Mouse (Mus musculus): Measurements from ENCODE around the gene Rgcc. TPM values are rescaled to one million over a fixed set of nuclear protein-coding genes. Genes with fewer than 3 reads are reported as not detected.

The Rgcc gene
- polyA plus RNA-seq, 1 experiment, result 73.1 TPM

GRCm38 (mm10) chr14:79304873-79305464, 3.5 kb upstream of the Rgcc start:
- Histone ChIP-seq H3K4me1 (ENCODE audit: control insufficient read depth, insufficient read depth, low read length) (no peaks in the 10 kb centered on the region), H3K27ac (ENCODE audit: insufficient read depth, low read length) (no peak overlapping the region), H3K4me3 (ENCODE audit: insufficient read depth, low read length) (no peak overlapping the region)
- no peak for TF ChIP-seq CTCF (IDR thresholded peaks at IDR 0.05; ENCODE audit: extremely low read depth, insufficient read depth, low read length)
- TF ChIP-seq POLR2A (IDR thresholded peaks at IDR 0.05; ENCODE audit: extremely low read depth, insufficient read depth, low read length), result no peak

DNA sequence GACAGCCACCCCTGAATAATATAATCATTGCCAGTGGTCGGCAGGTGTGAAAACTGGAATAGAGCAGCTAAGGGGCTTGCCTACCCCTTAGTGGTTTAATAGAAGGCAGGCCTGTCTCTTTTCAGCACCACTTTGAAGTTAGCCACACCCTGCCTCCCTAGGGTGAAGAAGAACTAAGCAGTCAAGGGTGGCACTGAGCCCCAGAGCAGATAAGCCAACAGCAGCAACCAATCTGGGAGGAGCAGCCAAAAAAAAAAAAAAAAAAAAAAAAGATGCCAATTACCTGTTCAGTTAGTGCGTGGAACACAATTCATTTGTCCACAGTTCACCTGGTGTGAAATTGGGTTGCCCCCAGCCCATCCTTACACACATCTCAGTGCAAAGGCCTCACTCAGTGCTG, 1.7 kb upstream of the Rgcc start:
- no peak for TF ChIP-seq POLR2A (IDR thresholded peaks at IDR 0.05; ENCODE audit: extremely low read depth, insufficient read depth, low read length)
- H3K27ac ChIP-seq (ENCODE audit: insufficient read depth, low read length), result no peak overlapping the region

DNA sequence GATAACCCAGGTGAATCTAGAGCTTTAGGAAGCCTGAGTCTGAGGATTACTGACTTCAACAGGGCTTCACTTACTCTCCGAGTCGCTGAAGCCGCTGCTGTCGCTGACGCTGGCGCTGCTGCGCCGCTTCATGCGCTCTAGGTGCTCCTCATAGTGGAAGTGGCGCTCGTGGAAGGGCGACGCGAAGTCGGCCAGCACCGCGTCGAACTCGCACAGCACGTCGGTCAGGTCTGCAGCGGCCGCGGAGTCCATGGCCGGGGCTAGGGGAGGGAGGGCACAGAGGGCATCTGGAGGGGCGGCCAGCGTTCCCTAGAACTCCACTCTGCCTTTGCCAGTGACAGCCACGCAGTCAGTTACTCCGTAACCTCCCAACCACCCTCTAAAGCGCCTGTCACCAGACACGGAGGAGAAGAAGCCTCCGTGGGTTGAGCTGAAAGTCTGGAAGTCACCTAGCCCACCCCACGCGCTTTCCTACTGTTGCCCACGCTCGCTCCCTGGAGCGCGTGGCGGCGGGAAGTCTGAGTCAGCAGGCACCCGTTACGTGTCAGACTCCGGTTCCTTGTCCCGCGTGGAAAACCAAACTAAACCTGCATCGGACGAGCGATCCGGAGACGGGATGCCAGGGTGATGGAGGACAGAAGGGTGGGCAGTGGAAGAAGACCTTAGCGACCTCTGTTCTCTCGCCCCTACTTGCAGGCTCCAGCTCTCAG, 649 bp downstream of the Rgcc start:
- no peak for TF ChIP-seq POLR2A (IDR thresholded peaks at IDR 0.05; ENCODE audit: extremely low read depth, insufficient read depth, low read length)
- H3K4me3 ChIP-seq (ENCODE audit: insufficient read depth, low read length), result peak overlapping the region; percentile 65
- H3K27ac ChIP-seq (ENCODE audit: insufficient read depth, low read length), result peak overlapping the region; percentile 27
- peaks cover 2% of the 10 kb centered on the region; the same call in 1 of the 2 replicates for H3K4me1 ChIP-seq (ENCODE audit: control insufficient read depth, insufficient read depth, low read length)

More for the DNA sequence above, 1.7 kb upstream of the Rgcc start:
- peaks cover 2% of the 10 kb centered on the region; the same call in 1 of the 2 replicates for H3K4me1 ChIP-seq (ENCODE audit: control insufficient read depth, insufficient read depth, low read length)
- no peak overlapping the region for H3K4me3 ChIP-seq (ENCODE audit: insufficient read depth, low read length)

GRCm38 (mm10) chr14:79299796-79300195, 1.6 kb downstream of the Rgcc start:
- H3K27ac ChIP-seq (ENCODE audit: insufficient read depth, low read length), result no peak overlapping the region
- peaks cover 2% of the 10 kb centered on the region; the same call in 1 of the 2 replicates for H3K4me1 ChIP-seq (ENCODE audit: control insufficient read depth, insufficient read depth, low read length)
- H3K4me3 ChIP-seq (ENCODE audit: insufficient read depth, low read length), result peak overlapping the region; percentile 65
- TF ChIP-seq CTCF (IDR thresholded peaks at IDR 0.05; ENCODE audit: extremely low read depth, insufficient read depth, low read length) (no peak), POLR2A (IDR thresholded peaks at IDR 0.05; ENCODE audit: extremely low read depth, insufficient read depth, low read length) (no peak)

GRCm38 (mm10) chr14:79299230-79299629, 2.2 kb downstream of the Rgcc start:
- no peak for TF ChIP-seq CTCF (IDR thresholded peaks at IDR 0.05; ENCODE audit: extremely low read depth, insufficient read depth, low read length)
- TF ChIP-seq POLR2A (IDR thresholded peaks at IDR 0.05; ENCODE audit: extremely low read depth, insufficient read depth, low read length), result no peak
- H3K4me3 ChIP-seq (ENCODE audit: insufficient read depth, low read length), result peak overlapping the region; percentile 4
- H3K27ac ChIP-seq (ENCODE audit: insufficient read depth, low read length), result no peak overlapping the region
- H3K4me1 ChIP-seq (ENCODE audit: control insufficient read depth, insufficient read depth, low read length), result peaks cover 2% of the 10 kb centered on the region; the same call in 1 of the 2 replicates

- 0 out of 2 replicates have a peak overlapping the region, but pooled peaks have one; percentile 42 for H3K27ac ChIP-seq (ENCODE audit: insufficient read depth, low read length)
- H3K4me3 ChIP-seq (ENCODE audit: insufficient read depth, low read length), result 0 out of 2 replicates have a peak overlapping the region, but pooled peaks have one; percentile 4
- H3K4me1 ChIP-seq (ENCODE audit: control insufficient read depth, insufficient read depth, low read length), result peaks cover 2% of the 10 kb centered on the region; the same call in 1 of the 2 replicates
- TF ChIP-seq POLR2A (IDR thresholded peaks at IDR 0.05; ENCODE audit: extremely low read depth, insufficient read depth, low read length), result no peak
- TF ChIP-seq CTCF (IDR thresholded peaks at IDR 0.05; ENCODE audit: extremely low read depth, insufficient read depth, low read length), result no peak
Measured at GRCm38 (mm10) chr14:79298314-79298992, 3.0 kb downstream of the Rgcc start.

GRCm38 (mm10) chr14:79296836-79297235, 4.6 kb downstream of the Rgcc start:
- TF ChIP-seq CTCF (IDR thresholded peaks at IDR 0.05; ENCODE audit: extremely low read depth, insufficient read depth, low read length) (no peak), POLR2A (IDR thresholded peaks at IDR 0.05; ENCODE audit: extremely low read depth, insufficient read depth, low read length) (no peak)
- Histone ChIP-seq H3K27ac (ENCODE audit: insufficient read depth, low read length) (no peak overlapping the region), H3K4me3 (ENCODE audit: insufficient read depth, low read length) (no peak overlapping the region), H3K4me1 (ENCODE audit: control insufficient read depth, insufficient read depth, low read length) (peaks cover 5% of the 10 kb centered on the region; the same call in 1 of the 2 replicates)

DNA sequence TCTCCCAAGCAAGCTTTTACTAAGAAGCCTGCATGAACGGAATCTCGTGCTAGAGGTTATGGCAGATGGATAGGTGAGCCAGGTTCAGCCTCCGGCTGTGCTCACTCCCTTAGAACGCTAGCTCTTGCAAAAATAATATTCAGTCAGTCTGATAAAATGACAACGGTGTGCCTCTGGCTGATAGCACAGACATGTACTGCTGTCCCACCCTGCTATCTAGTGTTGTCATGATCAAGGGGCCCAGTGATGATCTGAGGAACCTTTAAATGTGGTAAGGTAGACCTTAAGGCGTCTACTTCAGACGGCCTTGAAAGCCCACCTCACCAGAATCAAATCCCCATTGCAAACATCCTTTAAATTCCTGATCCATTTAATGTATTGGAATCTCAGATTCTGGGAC, 5.2 kb downstream of the Rgcc start:
- Histone ChIP-seq H3K4me1 (ENCODE audit: control insufficient read depth, insufficient read depth, low read length) (peaks cover 5% of the 10 kb centered on the region; the same call in 1 of the 2 replicates), H3K27ac (ENCODE audit: insufficient read depth, low read length) (no peak overlapping the region), H3K4me3 (ENCODE audit: insufficient read depth, low read length) (no peak overlapping the region)
- no peak for TF ChIP-seq POLR2A (IDR thresholded peaks at IDR 0.05; ENCODE audit: extremely low read depth, insufficient read depth, low read length)
- TF ChIP-seq CTCF (IDR thresholded peaks at IDR 0.05; ENCODE audit: extremely low read depth, insufficient read depth, low read length), result no peak

DNA sequence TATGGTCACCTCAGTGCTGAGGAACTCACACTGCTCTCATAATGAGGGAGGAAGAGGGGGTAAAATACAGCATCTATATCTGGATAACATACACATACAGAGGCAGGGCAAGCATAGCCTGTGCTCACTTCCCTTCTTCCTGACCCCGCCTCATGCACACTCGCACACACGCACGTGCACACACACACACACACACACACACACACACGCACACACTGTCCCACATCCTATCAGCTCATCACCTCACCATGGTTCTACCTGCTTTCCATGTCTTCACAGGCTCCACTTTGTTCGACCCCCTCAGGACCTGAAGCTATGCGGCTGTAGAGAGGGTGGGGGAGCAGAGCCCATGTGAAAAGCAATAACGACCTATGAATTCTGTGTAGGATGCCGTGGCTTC, 5.9 kb downstream of the Rgcc start:
- no peak overlapping the region for H3K4me3 ChIP-seq (ENCODE audit: insufficient read depth, low read length)
- H3K4me1 ChIP-seq (ENCODE audit: control insufficient read depth, insufficient read depth, low read length), result peaks cover 5% of the 10 kb centered on the region; the same call in 1 of the 2 replicates
- H3K27ac ChIP-seq (ENCODE audit: insufficient read depth, low read length), result no peak overlapping the region
- TF ChIP-seq CTCF (IDR thresholded peaks at IDR 0.05; ENCODE audit: extremely low read depth, insufficient read depth, low read length), result no peak
- no peak for TF ChIP-seq POLR2A (IDR thresholded peaks at IDR 0.05; ENCODE audit: extremely low read depth, insufficient read depth, low read length)

All from cortical plate, adult 2 months (tissue).